Mouse (Mus musculus) erythroblast, embryonic 14.5 days (primary cell): ENCODE results near the gene Tbck. TPM values are rescaled to one million over a fixed set of nuclear protein-coding genes. Genes with fewer than 3 reads are reported as not detected.

Experiments used
- H3K27me3 ChIP-seq: 2 replicates; pipeline ENCODE4 v1.6.1; 2012; ENCODE audit warnings: inconsistent platforms; ENCODE audit not compliant: control insufficient read depth
- H3K36me3 ChIP-seq: 2 replicates; pipeline ENCODE4 v1.6.1; 2012; ENCODE audit warnings: mild to moderate bottlenecking, inconsistent platforms; ENCODE audit not compliant: control insufficient read depth
- H3K4me1 ChIP-seq: 2 replicates; pipeline ENCODE4 v1.6.1; 2012; ENCODE audit warnings: inconsistent platforms; ENCODE audit not compliant: control insufficient read depth
- H3K4me3 ChIP-seq: replicated peaks from 2 replicates; pipeline ENCODE3; 2012; ENCODE audit warnings: moderate library complexity, mild to moderate bottlenecking, inconsistent platforms
- H3K9me3 ChIP-seq: 2 replicates; pipeline ENCODE4 v1.6.1; 2012; ENCODE audit warnings: low read length, inconsistent platforms, mixed read lengths; ENCODE audit not compliant: control insufficient read depth
- GATA1 ChIP-seq: IDR thresholded peaks from 2 replicates; pipeline ENCODE4 v1.6.1; 2012; ENCODE audit warnings: low read length, inconsistent platforms, mixed read lengths
- TAL1 ChIP-seq: IDR thresholded peaks from 3 replicates; pipeline ENCODE4 v1.6.1; 2012; ENCODE audit warnings: low read length, inconsistent platforms, mixed read lengths
- polyA plus RNA-seq: library from polyadenylated mRNA; stranded (reverse); fragments of >175 nt; gene quantifications from 2 replicates; pipeline ENCODE4 v1.2.3, GENCODE M21; 2012

Gene Tbck
- polyA plus RNA-seq, 1 experiment, result 0.04 TPM

DNA sequence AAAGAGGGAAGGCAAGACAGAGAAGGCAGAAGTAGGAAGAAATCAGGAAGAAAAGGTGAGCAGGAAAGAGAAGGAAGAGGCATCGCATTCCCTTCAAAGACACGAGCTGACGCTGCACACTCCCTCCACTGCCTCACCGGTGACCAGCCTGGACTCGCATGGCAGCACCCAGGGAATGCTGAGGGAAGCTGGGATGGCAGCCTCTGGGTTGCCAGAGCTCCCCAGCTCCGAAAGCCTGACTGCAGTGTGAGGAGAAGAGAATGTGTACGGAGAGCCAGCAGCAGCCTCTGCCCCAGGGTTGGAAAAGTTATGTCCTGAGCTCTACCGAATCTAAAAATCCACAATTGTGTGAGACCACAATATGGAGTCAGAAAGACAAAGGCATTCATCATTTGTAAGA, 155.6 kb downstream of the Tbck start:
- TF ChIP-seq GATA1 (no peak), TAL1 (no peak)
- Histone ChIP-seq H3K4me1 (no peaks in the 10 kb centered on the region), H3K36me3 (peaks cover 14% of the 10 kb centered on the region)

DNA sequence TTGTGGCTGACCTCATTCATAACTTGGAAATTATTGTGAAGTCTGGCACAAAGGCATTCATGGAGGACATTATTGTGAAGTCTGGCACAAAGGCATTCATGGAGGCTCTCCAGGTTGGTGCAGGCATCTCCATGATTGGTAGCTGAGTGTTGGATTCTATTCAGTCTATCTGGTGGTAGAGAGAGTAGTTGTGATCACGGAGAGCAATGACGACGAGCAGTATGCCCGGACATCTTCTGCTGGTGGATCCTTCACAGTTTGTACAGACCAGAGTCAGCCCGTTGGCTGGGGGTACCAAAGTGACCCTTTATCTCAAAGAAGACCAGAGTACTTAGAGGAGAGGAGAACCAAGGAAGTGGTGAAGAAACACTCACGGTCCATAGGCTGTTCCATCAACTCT, 158.7 kb downstream of the Tbck start:
- TF ChIP-seq GATA1, result no peak
- TF ChIP-seq TAL1, result no peak
- Histone ChIP-seq H3K27me3 (no peaks in the 10 kb centered on the region), H3K4me1 (no peaks in the 10 kb centered on the region), H3K36me3 (peaks cover 14% of the 10 kb centered on the region), H3K4me3 (no peak overlapping the region), H3K9me3 (no peaks in the 10 kb centered on the region)

More for the DNA sequence above, 155.6 kb downstream of the Tbck start:
- no peaks in the 10 kb centered on the region for H3K27me3 ChIP-seq
- H3K9me3 ChIP-seq, result no peaks in the 10 kb centered on the region
- H3K4me3 ChIP-seq, result no peak overlapping the region

DNA sequence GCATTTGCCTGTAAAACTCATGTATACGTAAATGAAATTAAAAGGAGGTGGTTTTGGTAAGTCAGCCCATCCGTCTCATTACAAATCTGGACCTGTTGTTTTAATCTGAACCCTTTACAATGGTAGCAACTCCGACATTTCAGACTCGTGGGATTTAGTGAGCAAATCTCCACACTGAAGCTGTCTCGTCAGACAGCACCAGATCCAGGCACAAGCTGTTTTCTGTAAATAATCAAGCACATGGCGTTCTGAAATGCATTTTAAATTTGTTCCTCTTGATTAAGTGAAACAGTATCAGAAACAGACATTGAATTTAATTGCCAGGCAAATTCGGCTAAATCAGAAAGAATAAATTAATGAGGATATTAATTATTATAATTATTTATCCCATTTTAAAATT, 165.7 kb downstream of the Tbck start:
- TF ChIP-seq GATA1 (no peak), TAL1 (no peak)
- H3K36me3 ChIP-seq, result no peaks in the 10 kb centered on the region

DNA sequence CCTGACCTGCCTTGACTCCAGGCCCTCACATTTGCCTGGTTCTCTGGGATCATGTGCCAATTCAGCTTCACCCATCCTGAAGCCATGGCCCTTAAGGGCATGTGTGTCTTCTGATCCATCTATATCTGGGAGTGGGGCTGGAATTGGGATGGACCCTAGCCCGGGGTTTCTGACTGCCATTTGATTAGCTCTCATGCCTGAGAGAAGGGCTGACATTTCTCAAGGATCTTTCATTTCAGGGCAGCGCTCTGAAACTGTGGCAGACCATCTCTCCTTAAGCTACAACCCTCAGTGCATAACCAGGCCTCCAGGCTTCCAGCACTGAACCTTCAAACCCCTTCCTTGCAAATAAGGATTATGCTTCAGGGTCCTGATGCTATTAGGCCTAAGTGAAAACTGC, 166.5 kb downstream of the Tbck start:
- H3K27me3 ChIP-seq, result no peaks in the 10 kb centered on the region
- no peaks in the 10 kb centered on the region for H3K9me3 ChIP-seq
- no peak for TF ChIP-seq GATA1
- no peak for TF ChIP-seq TAL1
- H3K4me1 ChIP-seq, result no peaks in the 10 kb centered on the region
- no peaks in the 10 kb centered on the region for H3K36me3 ChIP-seq
- no peak overlapping the region for H3K4me3 ChIP-seq

More for the DNA sequence above, 165.7 kb downstream of the Tbck start:
- Histone ChIP-seq H3K9me3 (no peaks in the 10 kb centered on the region), H3K4me1 (no peaks in the 10 kb centered on the region), H3K4me3 (no peak overlapping the region), H3K27me3 (no peaks in the 10 kb centered on the region)

DNA sequence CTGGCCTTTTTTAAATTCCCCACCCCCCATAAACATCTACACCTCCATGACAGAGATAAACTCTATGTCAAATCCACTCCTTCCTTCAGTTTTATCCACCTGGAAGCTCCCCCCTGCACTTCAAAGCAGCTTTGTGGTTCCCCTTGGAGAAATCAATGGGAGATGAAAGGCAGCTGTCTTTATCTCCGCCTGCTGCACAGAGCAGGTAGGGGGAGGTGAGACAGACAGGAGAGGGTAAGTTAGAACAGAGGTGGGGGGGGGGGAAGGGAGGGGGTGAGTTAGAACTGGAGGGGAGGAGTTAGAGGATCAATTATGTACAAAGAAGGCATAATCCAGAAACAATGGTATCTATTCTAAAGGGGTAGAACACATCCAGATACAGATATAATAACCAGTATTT, 167.5 kb downstream of the Tbck start:
- H3K4me1 ChIP-seq, result no peaks in the 10 kb centered on the region
- no peaks in the 10 kb centered on the region for H3K27me3 ChIP-seq
- no peaks in the 10 kb centered on the region for H3K9me3 ChIP-seq
- TF ChIP-seq GATA1 (no peak), TAL1 (no peak)
- H3K36me3 ChIP-seq, result no peaks in the 10 kb centered on the region
- no peak overlapping the region for H3K4me3 ChIP-seq

DNA sequence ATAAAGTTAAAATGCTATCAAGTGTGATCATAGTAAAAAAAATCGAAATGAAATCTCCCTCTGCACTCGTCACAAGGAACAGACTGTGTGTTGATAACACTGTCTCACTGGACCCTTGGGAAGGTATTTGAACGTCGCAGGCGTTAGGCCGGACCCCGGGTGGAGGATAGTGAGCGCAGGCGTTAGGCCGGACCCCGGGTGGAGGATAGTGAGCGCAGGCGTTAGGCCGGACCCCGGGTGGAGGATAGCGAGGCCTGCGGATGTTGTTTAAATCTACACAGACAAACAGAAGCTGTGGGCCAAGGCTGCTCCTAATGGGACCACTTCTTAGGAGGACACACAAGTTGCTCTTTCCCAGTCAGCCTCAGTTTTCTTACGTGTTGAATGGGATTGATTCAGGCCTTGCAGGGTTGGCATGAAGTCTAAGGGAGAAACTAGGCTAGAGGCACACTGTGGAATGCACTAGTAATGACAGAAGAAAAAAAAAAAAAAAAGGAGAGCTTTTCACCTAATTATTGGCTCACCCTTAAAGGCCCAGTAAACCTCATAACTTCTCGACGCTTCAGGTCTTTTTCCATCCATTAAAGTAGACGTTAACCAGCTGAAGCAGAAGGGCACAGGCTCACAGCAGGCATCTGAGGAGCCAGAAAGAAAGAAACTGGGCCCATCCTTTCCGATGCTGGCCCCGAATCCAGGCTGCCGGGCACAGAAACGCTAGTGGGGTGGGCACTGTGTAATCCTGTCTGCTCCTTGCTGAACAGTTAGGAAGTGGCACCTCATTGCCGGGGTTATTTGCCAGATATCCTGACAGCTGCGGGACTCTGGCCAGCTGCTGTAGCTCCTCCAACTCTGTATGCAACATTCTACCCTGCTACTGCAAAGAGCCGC, 168.1 kb downstream of the Tbck start:
- no peaks in the 10 kb centered on the region for H3K4me1 ChIP-seq
- H3K36me3 ChIP-seq, result no peaks in the 10 kb centered on the region
- H3K27me3 ChIP-seq, result no peaks in the 10 kb centered on the region
- H3K9me3 ChIP-seq, result no peaks in the 10 kb centered on the region
- no peak for TF ChIP-seq TAL1
- no peak for TF ChIP-seq GATA1
- H3K4me3 ChIP-seq, result no peak overlapping the region

DNA sequence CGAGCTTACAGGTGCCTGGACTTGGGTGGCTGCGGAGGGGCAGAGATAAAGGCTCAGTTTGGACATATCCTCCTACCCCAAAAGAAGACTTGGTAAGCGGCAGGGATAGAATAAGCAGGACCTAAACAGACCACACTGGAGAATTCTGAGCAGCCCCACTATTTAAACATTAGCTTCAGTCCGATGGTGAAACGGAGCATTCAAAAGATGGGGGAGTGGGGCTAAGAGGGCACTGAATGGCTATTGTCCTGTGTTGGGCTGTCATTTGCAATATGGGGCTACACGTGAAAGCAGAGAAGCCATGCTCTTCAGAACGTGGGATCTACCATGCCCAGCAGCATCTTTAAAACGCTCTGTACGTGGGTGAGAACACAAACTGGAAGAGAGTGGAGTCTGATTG, 170.3 kb downstream of the Tbck start:
- no peaks in the 10 kb centered on the region for H3K27me3 ChIP-seq
- no peak overlapping the region for H3K4me3 ChIP-seq
- H3K36me3 ChIP-seq, result no peaks in the 10 kb centered on the region
- no peaks in the 10 kb centered on the region for H3K9me3 ChIP-seq
- TF ChIP-seq GATA1, result no peak
- no peak for TF ChIP-seq TAL1
- no peaks in the 10 kb centered on the region; the same call in 1 of the 2 replicates for H3K4me1 ChIP-seq

DNA sequence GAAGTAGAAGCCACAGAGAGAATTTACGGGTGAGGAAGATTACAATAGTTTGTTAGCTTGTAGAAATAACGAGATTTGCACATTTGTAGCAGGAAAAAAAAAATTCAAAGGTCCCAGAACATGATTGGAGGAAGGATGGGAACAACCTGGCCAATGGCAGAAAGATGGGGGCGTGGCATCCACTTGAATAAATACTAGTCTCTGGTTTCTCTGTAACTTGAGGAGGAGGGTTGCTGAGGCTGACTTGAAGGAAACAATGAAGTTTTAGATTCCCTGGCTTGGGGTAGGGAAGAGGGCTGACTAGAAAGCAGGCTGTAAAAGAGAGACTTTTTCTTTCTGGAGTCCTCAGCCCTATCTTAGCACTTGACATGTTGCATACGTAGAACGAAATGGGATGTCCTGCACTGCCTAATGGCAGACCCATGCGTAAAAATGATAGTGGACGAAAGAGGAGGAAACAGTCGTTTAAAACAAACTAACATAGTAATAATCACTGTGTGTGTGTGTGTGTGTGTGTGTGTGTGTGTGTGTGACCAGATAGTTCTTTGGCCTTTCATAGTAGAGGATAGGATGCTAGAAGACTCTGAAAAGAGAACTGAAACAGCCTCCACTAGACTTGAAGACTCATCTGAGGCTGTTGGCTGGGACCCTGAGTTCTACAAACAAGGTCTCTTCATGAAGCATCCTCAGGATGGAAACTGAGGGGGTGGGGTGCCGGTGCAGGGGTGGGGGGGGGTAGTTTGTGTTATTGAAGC, 171.7 kb downstream of the Tbck start:
- no peaks in the 10 kb centered on the region for H3K36me3 ChIP-seq
- TF ChIP-seq TAL1 (no peak), GATA1 (no peak)

DNA sequence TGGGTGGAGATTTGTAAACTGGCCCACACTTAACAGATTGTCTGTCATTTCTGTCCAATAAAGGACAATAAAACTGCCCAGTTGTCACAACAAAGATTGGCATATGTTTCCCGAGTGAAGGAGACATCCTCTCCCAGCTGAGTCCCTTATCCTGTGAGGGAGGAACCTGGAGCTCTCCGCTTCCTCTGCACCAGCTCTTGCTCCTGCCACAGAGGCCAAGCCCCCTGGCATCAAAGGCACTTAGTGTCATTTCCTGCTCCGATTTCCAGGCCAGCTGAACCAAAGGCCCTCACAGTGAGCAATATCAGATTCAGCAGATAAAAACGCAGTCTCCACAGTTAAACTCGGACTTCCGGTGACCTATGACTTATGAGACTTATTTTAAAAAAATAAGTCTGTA, 172.7 kb downstream of the Tbck start:
- H3K27me3 ChIP-seq, result no peaks in the 10 kb centered on the region
- H3K4me3 ChIP-seq, result no peak overlapping the region
- no peaks in the 10 kb centered on the region for H3K36me3 ChIP-seq
- H3K4me1 ChIP-seq, result no peaks in the 10 kb centered on the region; the same call in 1 of the 2 replicates
- TF ChIP-seq GATA1 (no peak), TAL1 (no peak)
- H3K9me3 ChIP-seq, result no peaks in the 10 kb centered on the region

More for the DNA sequence above, 171.7 kb downstream of the Tbck start:
- no peaks in the 10 kb centered on the region for H3K9me3 ChIP-seq
- H3K27me3 ChIP-seq, result no peaks in the 10 kb centered on the region
- H3K4me1 ChIP-seq, result no peaks in the 10 kb centered on the region; the same call in 1 of the 2 replicates
- no peak overlapping the region for H3K4me3 ChIP-seq
